Mouse (Mus musculus) MEL (cell line): ENCODE data around the gene Itgb2. TPM values are rescaled to one million over a fixed set of nuclear protein-coding genes. Genes with fewer than 3 reads are reported as not detected.

Source experiments
- DNase-seq: peaks from one replicate; pipeline ENCODE4 v3.0.0; 2011; ENCODE audit warnings: low read depth, low spot score
- H3K27ac ChIP-seq: 2 replicates; pipeline ENCODE4 v1.5.1; 2012; ENCODE audit warnings: low read depth, mild to moderate bottlenecking, control low read depth, low read length, moderate library complexity; ENCODE audit not compliant: control insufficient read depth
- H3K27me3 ChIP-seq, 2 experiments: fragments of 150-350 bp in 1 of 2; sonication (generic) in 1 of 2; 2 replicates each; pipeline ENCODE4 v1.6.1; 2012; ENCODE audit warnings: low read length in 2 of 2, mild to moderate bottlenecking in 2 of 2, improper control_type of control experiment in 1 of 2, moderate library complexity in 1 of 2; ENCODE audit not compliant: insufficient read depth in 2 of 2, control insufficient read depth in 1 of 2
- H3K36me3 ChIP-seq, 2 experiments: 2 replicates each; pipeline ENCODE4 v1.6.1; 2012 to 2014; ENCODE audit warnings: low read length in 2 of 2, improper control_type of control experiment in 1 of 2, inconsistent platforms in 1 of 2, mild to moderate bottlenecking in 1 of 2; ENCODE audit not compliant: insufficient read depth in 2 of 2, control insufficient read depth in 1 of 2
- H3K4me1 ChIP-seq, 2 experiments: fragments of 150-350 bp in 1 of 2; sonication (generic) in 1 of 2; 2 replicates each; pipeline ENCODE4 v1.6.1; 2012; ENCODE audit warnings: low read length in 2 of 2, improper control_type of control experiment in 1 of 2, mild to moderate bottlenecking in 1 of 2; ENCODE audit not compliant: insufficient read depth in 2 of 2, control insufficient read depth in 1 of 2
- H3K4me3 ChIP-seq, 2 experiments: fragments of 150-350 bp in 1 of 2; sonication (generic) in 1 of 2; 2 replicates each; pipeline ENCODE4 v1.5.1; 2012; ENCODE audit warnings: low read depth in 2 of 2, low read length in 2 of 2, mild to moderate bottlenecking in 2 of 2, moderate library complexity in 2 of 2, control low read depth in 1 of 2, improper control_type of control experiment in 1 of 2; ENCODE audit not compliant: control insufficient read depth in 1 of 2, insufficient read depth in 1 of 2
- H3K79me2 ChIP-seq: 2 replicates; pipeline ENCODE4 v1.6.1; 2012; ENCODE audit warnings: mild to moderate bottlenecking, low read length, moderate library complexity; ENCODE audit not compliant: control insufficient read depth, poor library complexity, insufficient read depth
- H3K9ac ChIP-seq: 2 replicates; pipeline ENCODE4 v1.6.1; 2012; ENCODE audit warnings: low read depth, mild to moderate bottlenecking, control low read depth, low read length, moderate library complexity; ENCODE audit not compliant: control insufficient read depth, poor library complexity, severe bottlenecking
- H3K9me3 ChIP-seq: fragments of 150-350 bp; sonication (generic); replicated peaks from 2 replicates; pipeline ENCODE4 v1.6.1; 2012; ENCODE audit warnings: mild to moderate bottlenecking, low read length, improper control_type of control experiment, moderate library complexity; ENCODE audit not compliant: insufficient read depth
- CHD1 ChIP-seq: IDR thresholded peaks from 2 replicates; pipeline ENCODE4 v1.6.1; 2012; ENCODE audit warnings: low read depth, mild to moderate bottlenecking, inconsistent platforms, low read length, improper control_type of control experiment
- CHD2 ChIP-seq: IDR thresholded peaks from 2 replicates; pipeline ENCODE4 v1.6.1; 2011; ENCODE audit warnings: low read length, improper control_type of control experiment
- E2F4 ChIP-seq: IDR thresholded peaks from 2 replicates; pipeline ENCODE4 v1.6.1; 2011; ENCODE audit warnings: low read depth, low read length, improper control_type of control experiment, borderline replicate concordance
- ELF1 ChIP-seq: IDR thresholded peaks from 2 replicates; pipeline ENCODE4 v1.6.1; 2014; ENCODE audit warnings: low read depth, mild to moderate bottlenecking, inconsistent platforms, low read length, improper control_type of control experiment, moderate library complexity
- EP300 ChIP-seq, 2 experiments: IDR thresholded peaks; 2 replicates each; pipeline ENCODE4 v1.6.1; 2011; ENCODE audit warnings: improper control_type of control experiment in 2 of 2, low read length in 2 of 2, low read depth in 1 of 2, mild to moderate bottlenecking in 1 of 2
- ETS1 ChIP-seq: IDR thresholded peaks from 2 replicates; pipeline ENCODE4 v1.6.1; 2012; ENCODE audit warnings: low read depth, mild to moderate bottlenecking, inconsistent platforms, low read length, improper control_type of control experiment, moderate library complexity
- GATA1 ChIP-seq: IDR thresholded peaks from 2 replicates; pipeline ENCODE4 v1.6.1; 2011; ENCODE audit warnings: low read depth, low read length, improper control_type of control experiment
- KAT2A ChIP-seq: conservative IDR thresholded peaks from 2 replicates; pipeline ENCODE4 v1.6.1; 2012; ENCODE audit warnings: low read depth, low read length, improper control_type of control experiment, inconsistent platforms
- MXI1 ChIP-seq: IDR thresholded peaks from 2 replicates; pipeline ENCODE4 v1.6.1; 2011; ENCODE audit warnings: mild to moderate bottlenecking, low read depth, low read length, improper control_type of control experiment
- MYC ChIP-seq: IDR thresholded peaks from 2 replicates; pipeline ENCODE4 v1.6.1; 2011; ENCODE audit warnings: low read depth, mild to moderate bottlenecking, low read length, improper control_type of control experiment, moderate library complexity
- POLR2A ChIP-seq, 2 experiments: IDR thresholded peaks; 2 replicates each; pipeline ENCODE4 v1.6.1; 2011 to 2012; ENCODE audit warnings: low read length in 2 of 2, mild to moderate bottlenecking in 2 of 2, control low read depth in 1 of 2, improper control_type of control experiment in 1 of 2, low read depth in 1 of 2, moderate library complexity in 1 of 2; ENCODE audit not compliant: control insufficient read depth in 1 of 2, insufficient read depth in 1 of 2, poor library complexity in 1 of 2
- RAD21 ChIP-seq: IDR thresholded peaks from 2 replicates; pipeline ENCODE4 v1.6.1; 2011; ENCODE audit warnings: mild to moderate bottlenecking, low read depth, low read length, improper control_type of control experiment
- RCOR1 ChIP-seq: IDR thresholded peaks from 2 replicates; pipeline ENCODE4 v1.6.1; 2012; ENCODE audit warnings: low read depth, mild to moderate bottlenecking, inconsistent platforms, low read length, improper control_type of control experiment
- SMC3 ChIP-seq: IDR thresholded peaks from 2 replicates; pipeline ENCODE4 v1.6.1; 2011; ENCODE audit warnings: low read depth, low read length, improper control_type of control experiment
- TAL1 ChIP-seq: IDR thresholded peaks from 2 replicates; pipeline ENCODE4 v1.6.1; 2012; ENCODE audit warnings: mild to moderate bottlenecking, inconsistent platforms, low read length, moderate library complexity, mixed read lengths
- TBP ChIP-seq: IDR thresholded peaks from 2 replicates; pipeline ENCODE4 v1.8.0; 2011; ENCODE audit warnings: low read depth, low read length, improper control_type of control experiment
- TCF12 ChIP-seq: IDR thresholded peaks from 2 replicates; pipeline ENCODE4 v1.6.1; 2014; ENCODE audit warnings: low read depth, mild to moderate bottlenecking, inconsistent platforms, low read length, improper control_type of control experiment, moderate library complexity
- UBTF ChIP-seq: IDR thresholded peaks from 2 replicates; pipeline ENCODE4 v1.6.1; 2012; ENCODE audit warnings: low read depth, mild to moderate bottlenecking, inconsistent platforms, low read length, improper control_type of control experiment, moderate library complexity, borderline replicate concordance; ENCODE audit not compliant: insufficient read depth
- USF1 ChIP-seq: IDR thresholded peaks from 2 replicates; pipeline ENCODE4 v1.6.1; 2014; ENCODE audit warnings: low read depth, mild to moderate bottlenecking, inconsistent platforms, low read length, improper control_type of control experiment, moderate library complexity
- polyA plus RNA-seq, 2 experiments: library from polyadenylated mRNA; stranded (reverse) in 1 of 2; unstranded in 1 of 2; fragments of >175 nt in 1 of 2; fragments of >200 nt in 1 of 2; gene quantifications; 2 replicates each; pipeline versions ENCODE4 v1.2.1 to v1.2.4; 2012; ENCODE audit warnings: low replicate concordance in 2 of 2, low read depth in 1 of 2; ENCODE audit not compliant: insufficient read length in 2 of 2, insufficient read depth in 1 of 2, missing spikeins in 1 of 2
- total RNA-seq: library from RNA; depleted of rRNA; stranded (reverse); fragments of 300-350 nt; gene quantifications from 2 replicates; pipeline ENCODE4 v1.2.3, GENCODE M21; 2012

Itgb2 gene
- total and polyA plus RNA-seq, 3 experiments = 36.9 to 45.8 TPM; not detected in 1

DNA sequence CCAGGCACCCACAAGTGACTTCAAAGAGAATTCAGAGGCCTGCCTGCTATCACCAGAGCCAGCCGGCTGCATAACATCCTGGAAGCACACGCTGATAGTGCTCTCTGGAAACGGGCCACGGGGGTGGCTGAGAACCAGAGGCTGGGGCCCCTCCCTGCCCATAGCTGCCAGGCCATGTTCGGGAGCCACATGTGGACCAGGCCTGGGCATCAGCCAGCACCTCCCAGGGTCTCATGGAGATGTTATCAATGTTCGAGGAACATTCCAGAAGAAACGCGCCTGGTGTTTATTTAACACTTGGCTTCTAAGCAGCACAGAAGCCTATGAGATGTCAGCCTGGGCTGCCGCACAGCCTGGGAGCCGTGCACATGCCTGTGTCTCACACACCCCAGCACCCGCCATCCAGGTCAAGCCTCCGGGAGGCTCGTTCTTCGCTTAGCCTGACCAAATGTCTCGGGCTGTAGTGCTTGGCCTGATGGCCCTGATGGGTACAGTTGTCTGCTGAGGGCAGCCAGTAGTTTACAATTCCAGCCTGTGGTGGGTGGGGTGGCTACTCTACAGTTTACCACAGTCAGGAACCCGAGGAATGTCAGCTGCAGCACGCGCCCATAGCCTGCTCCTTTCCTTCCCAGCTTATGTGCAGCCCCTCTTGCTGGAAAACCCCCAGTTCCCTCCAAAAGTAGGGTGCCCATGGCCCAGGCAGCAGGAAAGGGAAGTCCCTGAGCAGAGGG, 45.7 kb upstream of the Itgb2 start:
- TF ChIP-seq KAT2A (no peak), E2F4 (no peak), TCF12 (peak; percentile 84; the same call in 1 of the 2 replicates), SMC3 (no peak), TAL1 (peak; percentile 76), RAD21 (no peak), ETS1 (peak; percentile 50), MYC (0 out of 2 replicates have a peak, but pooled peaks have one; percentile 50), UBTF (no peak), TBP (no peak), ELF1 (no peak), CHD2 (no peak), MXI1 (peak; percentile 41), RCOR1 (peak; percentile 34; the same call in 1 of the 2 replicates), GATA1 (peak; percentile 66), EP300 (IDR thresholded peaks at IDR 0.05; ENCODE audit: low read depth in 1 of 2, low read length in 2 of 2) (peak; percentile 72 to 81; a peak in 3 of 4 replicates)
- Histone ChIP-seq H3K4me1 (peaks cover 8 to 15% of the 10 kb centered on the region in 2 experiments), H3K36me3 (peaks cover 3 to 7% of the 10 kb centered on the region in 2 experiments), H3K27ac (peak overlapping the region; percentile 26; the same call in 1 of the 2 replicates), H3K79me2 (no peaks in the 10 kb centered on the region), H3K27me3 (no peaks in the 10 kb centered on the region), H3K9ac (peak overlapping the region; percentile 47), H3K9me3 (no peaks in the 10 kb centered on the region), H3K4me3 (peak overlapping the region in 1 of 2 experiments; percentile 0; a peak in 1 of 4 replicates)
- peak; percentile 78 for DNase-seq

DNA sequence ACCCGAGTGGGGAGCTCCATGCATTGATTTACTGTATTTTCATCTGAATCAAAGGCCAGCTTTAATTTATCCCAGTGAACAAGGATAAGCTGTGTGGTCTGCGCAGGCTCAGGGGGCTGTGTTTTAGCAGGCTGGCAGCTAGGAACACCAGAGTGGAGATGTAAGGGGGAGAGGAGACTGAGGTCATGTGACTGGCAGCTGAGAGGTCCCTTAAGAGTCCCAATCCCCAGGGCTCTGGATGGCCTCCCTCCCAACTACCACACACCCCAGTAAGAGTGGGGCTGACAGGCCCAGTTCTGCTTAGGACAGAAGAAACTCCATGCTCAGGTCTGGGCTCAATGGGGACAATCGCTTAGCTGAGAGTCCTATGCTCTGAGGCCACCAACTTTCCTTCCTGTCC, 44.3 kb upstream of the Itgb2 start:
- Histone ChIP-seq H3K4me1 (peaks cover 8 to 15% of the 10 kb centered on the region in 2 experiments), H3K36me3 (peaks cover 4 to 7% of the 10 kb centered on the region in 2 experiments)
- TF ChIP-seq USF1 = peak; percentile 57
- TF ChIP-seq POLR2A (IDR thresholded peaks at IDR 0.05; ENCODE audit: control insufficient read depth in 1 of 2, insufficient read depth in 1 of 2, low read depth in 1 of 2, low read length in 2 of 2, poor library complexity in 1 of 2) = peak in 1 of 2 experiments; percentile 27; a peak in 1 of 4 replicates
- no peak for TF ChIP-seq CHD1

More for the DNA sequence above, 44.3 kb upstream of the Itgb2 start:
- Histone ChIP-seq H3K9ac (no peak overlapping the region), H3K4me3 (no peak overlapping the region), H3K9me3 (no peaks in the 10 kb centered on the region), H3K27me3 (no peaks in the 10 kb centered on the region), H3K27ac (no peak overlapping the region), H3K79me2 (no peaks in the 10 kb centered on the region)
- no peak for DNase-seq
